Mouse (Mus musculus): Measurements from ENCODE around the gene Itk. TPM values are rescaled to one million over a fixed set of nuclear protein-coding genes. Genes with fewer than 3 reads are reported as not detected.

Itk gene
- polyA plus RNA-seq, 1 experiment = 11.5 TPM

DNA sequence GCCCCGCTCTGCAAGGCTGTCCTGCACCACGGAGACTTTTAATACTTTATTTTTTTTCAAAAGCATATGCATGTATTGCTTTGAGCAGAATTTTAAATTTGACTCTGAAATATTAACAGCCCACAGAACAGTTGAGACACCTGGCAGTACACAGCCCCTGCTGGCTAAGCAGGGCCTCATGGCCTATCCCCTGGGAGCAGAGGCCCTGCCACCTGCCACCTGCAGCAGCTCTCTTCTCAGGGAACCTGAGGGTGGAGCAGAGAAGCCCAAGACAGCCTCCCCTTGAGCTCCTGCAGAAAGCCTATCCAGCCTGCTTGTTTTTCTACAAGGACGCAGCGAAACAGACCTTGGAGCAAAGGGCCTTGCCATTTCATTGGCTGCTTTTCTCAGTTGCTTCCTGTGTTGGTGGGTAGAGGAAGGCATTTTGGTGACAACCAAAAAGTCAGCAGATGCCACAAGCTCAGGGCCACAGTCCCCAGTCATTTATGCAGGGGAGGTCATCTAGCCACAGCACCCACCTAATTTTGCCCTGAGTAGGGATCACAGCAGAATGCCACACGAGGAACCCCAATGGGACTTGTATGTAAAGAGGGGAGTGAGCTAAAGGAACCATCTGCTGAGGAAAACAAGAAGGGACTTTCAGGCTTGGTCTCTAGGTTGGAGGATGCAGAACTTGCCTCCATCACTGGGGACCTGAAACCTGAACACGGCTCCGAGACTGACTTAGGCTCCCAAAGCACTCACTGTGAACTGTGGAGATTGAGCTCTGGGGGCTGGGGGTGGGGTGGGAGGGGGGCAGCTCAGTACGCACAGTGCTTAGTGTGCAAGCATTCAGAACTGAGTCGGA is 84.2 kb downstream of the Itk start:
- H3K36me3 ChIP-seq (ENCODE audit: control insufficient read depth, insufficient read depth, low read length) = 0 out of 2 replicates have a peak, but pooled peaks cover 1% of the 10 kb centered on the region
- H3K4me3 ChIP-seq (ENCODE audit: extremely low read depth, insufficient read depth, insufficient read length) = no peak overlapping the region
- H3K27ac ChIP-seq (ENCODE audit: insufficient read depth, low read length) = peak overlapping the region; percentile 69
- no peaks in the 10 kb centered on the region for H3K27me3 ChIP-seq (ENCODE audit: control insufficient read depth, insufficient read depth, low read length)
- no peak for TF ChIP-seq CTCF (IDR thresholded peaks at IDR 0.05; ENCODE audit: extremely low read depth, insufficient read depth, insufficient read length, insufficient replicate concordance)
- TF ChIP-seq POLR2A (IDR thresholded peaks at IDR 0.05; ENCODE audit: low read depth, low read length) = no peak
- 28% methylated on average over 9 of the region's 9 CpGs for WGBS
- DNase-seq (ENCODE audit: low read depth in 1 of 2, low spot score in 2 of 2) = peak in 1 of 2 experiments; percentile 51
- peaks cover 55% of the 10 kb centered on the region; the same call in 1 of the 2 replicates for H3K4me1 ChIP-seq (ENCODE audit: control insufficient read depth, insufficient read depth, insufficient read length)

DNA sequence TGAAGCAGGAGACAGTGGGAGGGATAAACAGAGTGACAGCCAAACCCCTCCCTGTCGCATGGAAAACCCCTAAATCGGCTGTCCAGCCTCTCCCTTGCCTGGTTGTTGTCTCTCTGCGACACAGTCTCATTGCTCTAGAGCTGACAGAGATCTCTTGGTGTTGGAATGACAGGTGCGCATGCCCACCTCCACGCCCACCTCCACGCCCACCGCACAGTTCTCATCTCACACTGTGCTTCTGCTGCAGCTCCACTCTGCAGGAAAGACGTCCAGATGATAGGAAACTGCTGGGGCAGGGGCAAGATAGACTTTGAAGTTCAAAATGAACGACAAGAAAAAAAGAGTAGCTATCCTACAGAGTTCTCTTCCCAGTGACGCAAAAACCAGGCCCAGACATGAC is 85.2 kb downstream of the Itk start:
- Histone ChIP-seq H3K4me3 (ENCODE audit: extremely low read depth, insufficient read depth, insufficient read length) (no peak overlapping the region), H3K36me3 (ENCODE audit: control insufficient read depth, insufficient read depth, low read length) (0 out of 2 replicates have a peak, but pooled peaks cover 1% of the 10 kb centered on the region), H3K4me1 (ENCODE audit: control insufficient read depth, insufficient read depth, insufficient read length) (peaks cover 53% of the 10 kb centered on the region; the same call in 1 of the 2 replicates), H3K27ac (ENCODE audit: insufficient read depth, low read length) (peak overlapping the region; percentile 76), H3K27me3 (ENCODE audit: control insufficient read depth, insufficient read depth, low read length) (no peaks in the 10 kb centered on the region)
- 37% methylated on average over 10 of the region's 10 CpGs for WGBS
- no peak for TF ChIP-seq POLR2A (IDR thresholded peaks at IDR 0.05; ENCODE audit: low read depth, low read length)
- TF ChIP-seq CTCF (IDR thresholded peaks at IDR 0.05; ENCODE audit: extremely low read depth, insufficient read depth, insufficient read length, insufficient replicate concordance) = no peak
- no peak for DNase-seq (ENCODE audit: low read depth in 1 of 2, low spot score in 2 of 2)

DNA sequence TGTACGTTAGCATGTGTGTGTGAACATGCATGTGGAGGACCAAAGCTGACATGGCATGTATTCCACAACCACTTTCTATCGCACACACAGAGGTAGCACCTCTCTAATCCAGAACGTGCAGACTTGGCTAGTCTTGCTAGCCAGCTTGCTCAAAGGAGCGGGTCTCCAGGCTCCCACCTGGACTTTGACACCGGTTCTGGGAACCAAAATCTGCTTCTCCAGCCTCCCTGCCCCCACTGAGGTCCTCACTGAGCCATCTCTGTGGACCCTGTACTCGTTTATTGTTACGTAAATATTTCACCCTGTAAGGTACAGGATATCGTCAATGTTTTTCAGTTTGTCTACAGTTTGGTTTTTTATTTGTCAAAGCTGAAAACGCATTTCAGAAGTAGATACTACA is 86.8 kb downstream of the Itk start:
- DNase-seq (ENCODE audit: low read depth in 1 of 2, low spot score in 2 of 2) = no peak
- peaks cover 39% of the 10 kb centered on the region; the same call in 1 of the 2 replicates for H3K4me1 ChIP-seq (ENCODE audit: control insufficient read depth, insufficient read depth, insufficient read length)
- 90% methylated on average over 9 of the region's 9 CpGs for WGBS

DNA sequence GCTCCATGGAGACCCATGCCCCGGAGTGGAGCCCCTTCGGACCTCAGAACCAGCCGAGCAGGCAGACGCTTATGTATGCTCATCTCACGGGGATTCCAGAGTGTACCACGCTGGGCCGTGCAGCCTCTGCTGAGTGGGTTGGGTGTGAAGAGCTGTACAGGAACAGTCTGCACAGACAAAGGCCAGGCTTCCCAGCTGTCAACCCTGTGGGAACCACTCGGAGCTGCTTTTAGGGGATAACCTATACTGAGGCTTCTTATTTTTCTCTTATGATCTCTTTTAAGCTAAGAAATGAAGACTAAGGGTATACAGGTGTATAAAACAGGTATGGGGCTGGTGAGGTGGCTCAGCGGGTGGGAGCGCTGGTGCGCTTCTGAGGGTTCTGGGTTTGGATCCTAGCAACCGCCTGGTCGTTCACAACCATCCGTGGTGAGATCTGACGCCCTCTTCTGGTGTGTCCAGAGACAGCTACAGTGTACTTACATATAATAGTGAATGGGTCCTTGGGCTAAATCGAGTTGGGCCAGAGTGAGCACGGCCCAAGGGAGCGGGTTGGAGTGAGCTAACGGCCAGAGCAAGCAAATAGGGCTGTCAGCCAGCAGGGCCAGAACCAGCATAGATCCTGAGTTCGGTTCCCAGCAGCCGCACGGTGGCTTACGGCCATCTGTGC is 87.6 kb downstream of the Itk start:
- no peak for DNase-seq (ENCODE audit: low read depth in 1 of 2, low spot score in 2 of 2)
- H3K27ac ChIP-seq (ENCODE audit: insufficient read depth, low read length) = no peak overlapping the region
- no peaks in the 10 kb centered on the region for H3K27me3 ChIP-seq (ENCODE audit: control insufficient read depth, insufficient read depth, low read length)
- H3K4me3 ChIP-seq (ENCODE audit: extremely low read depth, insufficient read depth, insufficient read length) = no peak overlapping the region
- 0 out of 2 replicates have a peak, but pooled peaks cover 1% of the 10 kb centered on the region for H3K36me3 ChIP-seq (ENCODE audit: control insufficient read depth, insufficient read depth, low read length)
- H3K4me1 ChIP-seq (ENCODE audit: control insufficient read depth, insufficient read depth, insufficient read length) = peaks cover 38% of the 10 kb centered on the region; the same call in 1 of the 2 replicates
- TF ChIP-seq POLR2A (IDR thresholded peaks at IDR 0.05; ENCODE audit: low read depth, low read length) = no peak
- no peak for TF ChIP-seq CTCF (IDR thresholded peaks at IDR 0.05; ENCODE audit: extremely low read depth, insufficient read depth, insufficient read length, insufficient replicate concordance)
- WGBS = 82% methylated on average over 23 of the region's 23 CpGs

More for the DNA sequence above, 86.8 kb downstream of the Itk start:
- Histone ChIP-seq H3K4me3 (ENCODE audit: extremely low read depth, insufficient read depth, insufficient read length) (no peak overlapping the region), H3K27ac (ENCODE audit: insufficient read depth, low read length) (no peak overlapping the region), H3K36me3 (ENCODE audit: control insufficient read depth, insufficient read depth, low read length) (0 out of 2 replicates have a peak, but pooled peaks cover 1% of the 10 kb centered on the region), H3K27me3 (ENCODE audit: control insufficient read depth, insufficient read depth, low read length) (no peaks in the 10 kb centered on the region)
- no peak for TF ChIP-seq CTCF (IDR thresholded peaks at IDR 0.05; ENCODE audit: extremely low read depth, insufficient read depth, insufficient read length, insufficient replicate concordance)
- TF ChIP-seq POLR2A (IDR thresholded peaks at IDR 0.05; ENCODE audit: low read depth, low read length) = no peak

DNA sequence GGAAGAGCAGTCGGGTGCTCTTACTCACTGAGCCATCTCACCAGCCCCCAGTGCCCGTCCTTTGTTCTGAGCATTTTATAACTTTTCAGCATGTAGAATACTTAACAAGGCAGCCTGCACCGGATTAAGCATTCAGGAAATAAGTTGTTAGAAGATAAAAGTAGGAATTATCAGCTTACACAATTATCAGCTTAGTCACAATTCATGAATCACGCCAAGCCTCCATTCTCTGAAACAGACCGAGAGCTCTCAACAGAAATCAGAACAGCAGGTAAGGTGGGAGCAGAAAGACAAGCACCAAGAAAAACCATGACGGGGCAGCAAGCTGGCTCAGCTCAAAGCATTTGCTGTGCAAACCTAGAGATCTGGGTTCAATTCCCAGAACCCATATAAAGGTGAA is 89.4 kb downstream of the Itk start:
- no peaks in the 10 kb centered on the region for H3K27me3 ChIP-seq (ENCODE audit: control insufficient read depth, insufficient read depth, low read length)
- H3K4me1 ChIP-seq (ENCODE audit: control insufficient read depth, insufficient read depth, insufficient read length) = peaks cover 23% of the 10 kb centered on the region; the same call in 1 of the 2 replicates
- no peak overlapping the region for H3K4me3 ChIP-seq (ENCODE audit: extremely low read depth, insufficient read depth, insufficient read length)
- no peak for TF ChIP-seq POLR2A (IDR thresholded peaks at IDR 0.05; ENCODE audit: low read depth, low read length)
- TF ChIP-seq CTCF (IDR thresholded peaks at IDR 0.05; ENCODE audit: extremely low read depth, insufficient read depth, insufficient read length, insufficient replicate concordance) = no peak
- 69% methylated on average over 6 of the region's 6 CpGs for WGBS
- H3K27ac ChIP-seq (ENCODE audit: insufficient read depth, low read length) = no peak overlapping the region
- H3K36me3 ChIP-seq (ENCODE audit: control insufficient read depth, insufficient read depth, low read length) = 0 out of 2 replicates have a peak, but pooled peaks cover 1% of the 10 kb centered on the region
- DNase-seq (ENCODE audit: low read depth in 1 of 2, low spot score in 2 of 2) = no peak

DNA sequence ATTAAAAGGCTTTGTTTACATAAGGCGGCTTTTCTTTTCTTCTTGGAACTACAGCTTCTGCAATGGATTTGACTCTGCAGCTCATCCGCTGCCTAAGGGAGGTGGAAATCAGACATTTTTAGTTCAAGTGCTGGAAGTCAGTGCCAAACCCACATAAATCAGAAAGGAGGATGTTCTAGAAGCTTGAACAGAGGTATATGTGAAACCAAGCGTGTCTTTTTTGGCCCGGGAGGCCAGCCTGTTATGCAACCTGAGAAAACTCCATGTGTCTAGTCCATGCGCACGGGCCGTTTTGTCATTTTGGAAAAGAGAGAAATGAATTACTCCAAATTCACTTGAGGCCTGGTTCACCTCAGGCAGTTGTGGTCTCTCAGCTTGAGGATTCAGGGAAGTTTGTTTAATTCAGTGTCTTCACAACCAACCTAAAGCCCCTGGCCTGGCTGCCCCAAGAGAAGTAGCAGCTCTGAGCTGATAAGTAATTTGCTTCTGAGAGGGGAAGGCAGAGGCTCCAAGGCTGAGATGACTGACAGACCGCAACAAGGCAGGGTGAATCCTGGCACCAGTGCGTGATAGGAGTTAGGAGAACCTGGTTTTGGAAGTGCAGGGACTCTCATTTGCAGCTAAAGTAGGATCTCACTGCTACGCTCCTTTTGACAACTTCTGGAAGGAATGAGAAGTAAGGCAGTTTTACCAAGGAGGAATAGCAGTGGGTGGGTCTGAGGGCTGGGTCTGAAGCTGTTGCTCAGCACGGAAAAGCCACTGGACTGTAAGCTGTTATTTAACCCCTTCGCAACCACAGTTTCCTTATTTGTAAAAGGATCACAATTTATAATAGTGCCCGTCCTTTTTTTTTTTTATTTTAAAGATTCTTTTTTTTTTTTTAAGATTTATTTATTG is 90.2 kb downstream of the Itk start:
- WGBS = 36% methylated on average over 13 of the region's 13 CpGs
- H3K4me3 ChIP-seq (ENCODE audit: extremely low read depth, insufficient read depth, insufficient read length) = no peak overlapping the region
- TF ChIP-seq POLR2A (IDR thresholded peaks at IDR 0.05; ENCODE audit: low read depth, low read length) (no peak), CTCF (IDR thresholded peaks at IDR 0.05; ENCODE audit: extremely low read depth, insufficient read depth, insufficient read length, insufficient replicate concordance) (no peak)
- peak overlapping the region; percentile 52 for H3K27ac ChIP-seq (ENCODE audit: insufficient read depth, low read length)
- H3K36me3 ChIP-seq (ENCODE audit: control insufficient read depth, insufficient read depth, low read length) = 0 out of 2 replicates have a peak, but pooled peaks cover 1% of the 10 kb centered on the region
- H3K27me3 ChIP-seq (ENCODE audit: control insufficient read depth, insufficient read depth, low read length) = no peaks in the 10 kb centered on the region
- DNase-seq (ENCODE audit: low read depth in 1 of 2, low spot score in 2 of 2) = no peak
- H3K4me1 ChIP-seq (ENCODE audit: control insufficient read depth, insufficient read depth, insufficient read length) = peaks cover 20% of the 10 kb centered on the region; the same call in 1 of the 2 replicates
